Mouse (Mus musculus) ES-Bruce4 (cell line): ENCODE data around the gene Palb2.

Source experiments
- CTCF ChIP-seq: IDR thresholded peaks from one replicate; pipeline ENCODE4 v1.8.1; 2011; ENCODE audit warnings: low read depth, low read length
- POLR2A ChIP-seq: IDR thresholded peaks from one replicate; pipeline ENCODE4 v1.8.1; 2011; ENCODE audit warnings: low read length; ENCODE audit not compliant: insufficient read depth

DNA sequence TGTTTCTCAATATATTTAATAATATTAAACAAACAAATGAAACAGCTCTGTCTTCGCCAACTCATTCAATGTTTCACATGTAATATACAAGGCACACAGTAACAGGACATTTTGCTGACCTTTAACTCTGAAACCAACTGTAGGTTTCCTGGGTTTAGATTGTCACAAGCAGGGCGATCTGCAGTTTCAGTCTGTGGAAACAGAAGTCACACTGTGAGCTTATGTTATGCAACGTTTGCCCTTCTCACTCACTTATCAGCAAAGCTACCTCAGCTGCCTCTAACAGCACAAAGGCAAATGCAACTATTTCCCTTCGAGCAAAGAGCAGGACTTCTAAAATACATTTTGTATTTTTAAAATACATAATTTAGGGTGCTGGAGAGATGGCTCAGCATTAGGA is 9.3 kb downstream of the Palb2 start:
- TF ChIP-seq CTCF (no peak), POLR2A (no peak)
